Mouse (Mus musculus) megakaryocyte, embryonic 14.5 days (primary cell): Measurements from ENCODE around the gene Capn15.

Source experiments
- FLI1 ChIP-seq: IDR thresholded peaks from 2 replicates; pipeline ENCODE4 v1.6.1; 2012; ENCODE audit warnings: low read length, inconsistent platforms, mixed read lengths
- GATA1 ChIP-seq: IDR thresholded peaks from 3 replicates; pipeline ENCODE4 v1.6.1; 2012; ENCODE audit warnings: mixed read lengths, low read length, inconsistent platforms, borderline replicate concordance

DNA sequence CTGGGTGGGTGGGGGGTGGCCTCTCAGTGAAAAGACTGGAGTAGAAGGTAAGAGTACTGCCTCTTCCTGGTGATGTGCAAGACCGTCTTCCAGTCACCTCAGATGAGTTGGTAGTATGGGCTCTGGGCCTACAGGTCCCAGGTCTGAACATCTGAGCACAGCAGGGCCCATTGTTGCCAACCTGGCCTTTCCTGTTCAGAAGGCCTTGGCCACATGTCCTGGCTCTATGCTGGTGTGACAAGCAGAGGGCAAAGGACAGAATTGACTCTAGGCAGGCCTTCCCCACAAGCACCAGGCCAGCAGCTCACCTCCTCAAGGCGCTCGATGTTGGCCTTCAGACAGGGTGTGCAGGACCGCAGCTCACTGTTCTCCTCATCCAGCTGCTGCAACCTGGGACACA is 6.7 kb upstream of the Capn15 start:
- no peak for TF ChIP-seq GATA1
- no peak for TF ChIP-seq FLI1
